Mouse (Mus musculus) hindbrain, embryonic 15.5 days (tissue): ENCODE results near the gene Cox6b1. TPM values are rescaled to one million over a fixed set of nuclear protein-coding genes. Genes with fewer than 3 reads are reported as not detected.

Experiments
- ATAC-seq: fragments of 200-750 bp; cut with Nextera tagmentation; 2 replicates; pipeline ENCODE4 v1.8.0; 2017; ENCODE audit warnings: low read depth, moderate number of reproducible peaks, moderate TSS enrichment; ENCODE audit not compliant: low FRiP score
- H3K27ac ChIP-seq: fragments of 300-500 bp; sonication (generic); replicated peaks from 2 replicates; pipeline ENCODE4 v1.5.1; 2015; ENCODE audit warnings: mild to moderate bottlenecking, inconsistent platforms
- H3K27me3 ChIP-seq: fragments of 300-500 bp; sonication (generic); 2 replicates; pipeline ENCODE4 v1.6.1; 2015; ENCODE audit warnings: control low read depth, inconsistent platforms
- H3K36me3 ChIP-seq: fragments of 300-500 bp; sonication (generic); 2 replicates; pipeline ENCODE4 v1.6.1; 2015; ENCODE audit warnings: control low read depth, inconsistent platforms
- H3K4me1 ChIP-seq: fragments of 300-500 bp; sonication (generic); replicated peaks from 2 replicates; pipeline ENCODE4 v1.6.1; 2015; ENCODE audit warnings: control low read depth, inconsistent platforms
- H3K4me2 ChIP-seq: fragments of 300-500 bp; sonication (generic); 2 replicates; pipeline ENCODE4 v1.6.1; 2015; ENCODE audit warnings: moderate library complexity, mild to moderate bottlenecking, inconsistent platforms
- H3K4me3 ChIP-seq: fragments of 300-500 bp; sonication (generic); 2 replicates; pipeline ENCODE4 v1.5.1; 2015; ENCODE audit warnings: mild to moderate bottlenecking, inconsistent platforms
- H3K9ac ChIP-seq: fragments of 300-500 bp; sonication (generic); 2 replicates; pipeline ENCODE4 v1.6.1; 2015; ENCODE audit warnings: inconsistent platforms
- H3K9me3 ChIP-seq: fragments of 300-500 bp; sonication (generic); 2 replicates; pipeline ENCODE4 v1.6.1; 2016; ENCODE audit warnings: control low read depth, inconsistent platforms
- WGBS: fragments of 180-500 bp; shearing (Covaris S2); methylation state at CpG from one replicate; pipeline ENCODE4 v1.1.7; 2015; 5-methylcytosine and 5-hydroxymethylcytosine counted together
- microRNA-seq: library from miRNA; unstranded; fragments of <30 nt; microRNA quantifications from one replicate; pipeline ENCODE4, GENCODE M21; 2016
- polyA plus RNA-seq: library from polyadenylated mRNA; unstranded; fragments of >200 nt; fragmentation: Nextera tagmentation; extraction: Ambion mirVana; gene quantifications from 2 replicates; pipeline ENCODE4 v1.2.1, GENCODE M21; 2015

Cox6b1 gene
- polyA plus RNA-seq, 1 experiment from 2014 or later, result 1,185 TPM

GRCm38 (mm10) chr7:30579950-30580349 lies 46.0 kb downstream of the Cox6b1 start:
- WGBS, result 94% methylated on average over 8 of the region's 8 CpGs
- H3K4me2 ChIP-seq, result no peak overlapping the region
- no peaks in the 10 kb centered on the region for H3K4me1 ChIP-seq
- peaks cover 96% of the 10 kb centered on the region for H3K36me3 ChIP-seq
- H3K9me3 ChIP-seq, result no peaks in the 10 kb centered on the region
- H3K9ac ChIP-seq, result no peak overlapping the region
- ATAC-seq, result no peak
- H3K27ac ChIP-seq, result no peak overlapping the region
- H3K27me3 ChIP-seq, result no peaks in the 10 kb centered on the region
- H3K4me3 ChIP-seq, result no peak overlapping the region

- Histone ChIP-seq H3K4me2 (no peak overlapping the region), H3K36me3 (peaks cover 99% of the 10 kb centered on the region), H3K27me3 (no peaks in the 10 kb centered on the region), H3K4me1 (no peaks in the 10 kb centered on the region), H3K9ac (no peak overlapping the region), H3K4me3 (no peak overlapping the region), H3K27ac (no peak overlapping the region), H3K9me3 (no peaks in the 10 kb centered on the region)
- no peak for ATAC-seq
- 81% methylated on average over 2 of the region's 2 CpGs for WGBS
These were observed 53.0 kb downstream of the Cox6b1 start for GRCm38 (mm10) chr7:30572969-30573368.

- WGBS, result 97% methylated on average over 5 of the region's 5 CpGs
- H3K27ac ChIP-seq, result no peak overlapping the region
- peaks cover 96% of the 10 kb centered on the region for H3K36me3 ChIP-seq
- no peaks in the 10 kb centered on the region for H3K27me3 ChIP-seq
- no peaks in the 10 kb centered on the region for H3K4me1 ChIP-seq
- no peaks in the 10 kb centered on the region for H3K9me3 ChIP-seq
- no peak for ATAC-seq
- H3K9ac ChIP-seq, result no peak overlapping the region
- no peak overlapping the region for H3K4me3 ChIP-seq
- H3K4me2 ChIP-seq, result no peak overlapping the region
These were observed 53.6 kb downstream of the Cox6b1 start for GRCm38 (mm10) chr7:30572389-30572788.

GRCm38 (mm10) chr7:30567555-30567954 lies 58.4 kb downstream of the Cox6b1 start:
- 92% methylated on average over 11 of the region's 11 CpGs for WGBS
- Histone ChIP-seq H3K4me1 (peaks cover 9% of the 10 kb centered on the region), H3K36me3 (peaks cover 60% of the 10 kb centered on the region), H3K4me3 (no peak overlapping the region), H3K4me2 (no peak overlapping the region), H3K9ac (no peak overlapping the region), H3K9me3 (no peaks in the 10 kb centered on the region), H3K27me3 (no peaks in the 10 kb centered on the region), H3K27ac (no peak overlapping the region)
- no peak for ATAC-seq

Small RNA genes within 50 kb of the gene (microRNA-seq; reads per million reads assigned to microRNA genes)
- not detected for gene Mir3569

Other genes with a start within 250 kb of the Cox6b1 start
- gene Tyrobp, start 212.4 kb downstream of the Cox6b1 start, polyA plus RNA-seq, result 28.9 and 39.1 TPM in 2 replicates
- 0.53 and 0.56 TPM in 2 replicates for gene Hcst, start 206.3 kb downstream of the Cox6b1 start, polyA plus RNA-seq
- 2.4 and 2.9 TPM in 2 replicates for gene Nfkbid, start 204.4 kb downstream of the Cox6b1 start, polyA plus RNA-seq
- gene Aplp1, start 180.6 kb downstream of the Cox6b1 start, polyA plus RNA-seq, result 674 and 762 TPM in 2 replicates
- 4.7 and 7.3 TPM in 2 replicates for gene Kirrel2, start 168.5 kb downstream of the Cox6b1 start, polyA plus RNA-seq
- 1.1 and 1.2 TPM in 2 replicates for gene Nphs1, start 167.8 kb downstream of the Cox6b1 start, polyA plus RNA-seq
- 0.36 TPM in 1 of 2 replicates, not detected in the other for gene Prodh2, start 132.5 kb downstream of the Cox6b1 start, polyA plus RNA-seq
- gene Arhgap33, start 91.1 kb downstream of the Cox6b1 start, polyA plus RNA-seq, result 101 and 135 TPM in 2 replicates
- gene Hspb6, start 74.0 kb downstream of the Cox6b1 start, polyA plus RNA-seq, result 11.1 and 13.2 TPM in 2 replicates
- 8.4 and 9.1 TPM in 2 replicates for gene Proser3, start 73.9 kb downstream of the Cox6b1 start, polyA plus RNA-seq
- 52.7 and 53.1 TPM in 2 replicates for gene Lin37, start 66.3 kb downstream of the Cox6b1 start, polyA plus RNA-seq
- 89.7 and 92.1 TPM in 2 replicates for gene U2af1l4, start 62.9 kb downstream of the Cox6b1 start, polyA plus RNA-seq
- gene Gm49396, start 62.8 kb downstream of the Cox6b1 start, polyA plus RNA-seq, result 15.4 and 17.5 TPM in 2 replicates
- 124 and 134 TPM in 2 replicates for gene Psenen, start 62.5 kb downstream of the Cox6b1 start, polyA plus RNA-seq
- 5.5 and 6.0 TPM in 2 replicates for gene Igflr1, start 60.7 kb downstream of the Cox6b1 start, polyA plus RNA-seq
- 9.2 and 9.8 TPM in 2 replicates for gene Kmt2b, start 37.4 kb downstream of the Cox6b1 start, polyA plus RNA-seq
- gene Zbtb32, start 27.2 kb downstream of the Cox6b1 start, polyA plus RNA-seq, result 0.10 and 0.37 TPM in 2 replicates
- gene Upk1a, start 13.3 kb downstream of the Cox6b1 start, polyA plus RNA-seq, result 0.51 and 0.82 TPM in 2 replicates
- gene Etv2, start 9.7 kb upstream of the Cox6b1 start, polyA plus RNA-seq, result not detected in 2 replicates
- gene Rbm42, start 24.2 kb upstream of the Cox6b1 start, polyA plus RNA-seq, result 131 and 139 TPM in 2 replicates
- gene Haus5, start 38.8 kb upstream of the Cox6b1 start, polyA plus RNA-seq, result 25.9 and 29.9 TPM in 2 replicates
- gene Pmis2, start 45.5 kb upstream of the Cox6b1 start, polyA plus RNA-seq, result not detected in 2 replicates
- not detected in 2 replicates for gene 2200002J24Rik, start 72.8 kb upstream of the Cox6b1 start, polyA plus RNA-seq
- 3.1 and 3.3 TPM in 2 replicates for gene Atp4a, start 86.1 kb upstream of the Cox6b1 start, polyA plus RNA-seq
- 273 and 284 TPM in 2 replicates for gene Tmem147, start 103.4 kb upstream of the Cox6b1 start, polyA plus RNA-seq
- 0.79 and 1.4 TPM in 2 replicates for gene Gapdhs, start 117.5 kb upstream of the Cox6b1 start, polyA plus RNA-seq
- 2.2 TPM in 2 replicates for gene Sbsn, start 125.3 kb upstream of the Cox6b1 start, polyA plus RNA-seq
- 2.0 and 3.0 TPM in 2 replicates for gene Dmkn, start 137.6 kb upstream of the Cox6b1 start, polyA plus RNA-seq
- gene Krtdap, start 161.7 kb upstream of the Cox6b1 start, polyA plus RNA-seq, result 0.52 and 2.8 TPM in 2 replicates
- 0.21 TPM in 1 of 2 replicates, not detected in the other for gene Ffar2, start 197.6 kb upstream of the Cox6b1 start, polyA plus RNA-seq
- 0.13 TPM in 1 of 2 replicates, not detected in the other for gene Ffar3, start 230.0 kb upstream of the Cox6b1 start, polyA plus RNA-seq
- gene Ffar1, start 235.4 kb upstream of the Cox6b1 start, polyA plus RNA-seq, result not detected in 2 replicates